Mouse (Mus musculus) liver, embryonic 14.5 days (tissue): ENCODE data around the gene Frmd8. TPM values are rescaled to one million over a fixed set of nuclear protein-coding genes. Genes with fewer than 3 reads are reported as not detected.

Experiments used
- ATAC-seq: fragments of 200-750 bp; cut with Nextera tagmentation; 2 replicates; pipeline ENCODE4 v1.8.0; 2017; ENCODE audit warnings: moderate number of reproducible peaks, mild to moderate bottlenecking, moderate library complexity; ENCODE audit not compliant: insufficient read depth
- DNase-seq, 3 experiments: peaks; one replicate each; pipeline ENCODE4 v3.0.0-alpha.2; 2012 to 2013; ENCODE audit warnings: low read depth in 3 of 3, low spot score in 3 of 3
- H3K27ac ChIP-seq: fragments of 300-500 bp; sonication (generic); 2 replicates; pipeline ENCODE4 v1.5.1; 2014; ENCODE audit warnings: moderate library complexity, mild to moderate bottlenecking, control low read depth, inconsistent platforms
- H3K27me3 ChIP-seq: fragments of 300-500 bp; sonication (generic); 2 replicates; pipeline ENCODE4 v1.6.1; 2014; ENCODE audit warnings: mild to moderate bottlenecking, low read length, moderate library complexity; ENCODE audit not compliant: control insufficient read depth, insufficient read depth
- H3K36me3 ChIP-seq: fragments of 300-500 bp; sonication (generic); replicated peaks from 2 replicates; pipeline ENCODE4 v1.6.1; 2014; ENCODE audit warnings: low read depth; ENCODE audit not compliant: control insufficient read depth, insufficient read depth
- H3K4me1 ChIP-seq, 2 experiments: fragments of 200-500 bp in 1 of 2; fragments of 300-500 bp in 1 of 2; sonication (generic) in 1 of 2; replicated peaks; 2 replicates each; pipeline ENCODE4 v1.6.1; 2012 to 2014; ENCODE audit warnings: antibody characterized with exemption in 1 of 2, inconsistent platforms in 1 of 2, low read length in 1 of 2; ENCODE audit not compliant: control insufficient read depth in 2 of 2, insufficient read depth in 2 of 2
- H3K4me2 ChIP-seq: fragments of 300-500 bp; sonication (generic); 2 replicates; pipeline ENCODE4 v1.6.1; 2014; ENCODE audit warnings: low read depth, mild to moderate bottlenecking, control low read depth, moderate library complexity
- H3K4me3 ChIP-seq, 2 experiments: fragments of 200-500 bp in 1 of 2; fragments of 300-500 bp in 1 of 2; sonication (generic) in 1 of 2; 2 replicates each; pipeline ENCODE4 v1.5.1; 2012 to 2014; ENCODE audit warnings: low read depth in 2 of 2, low read length in 2 of 2, mild to moderate bottlenecking in 2 of 2, control low read depth in 1 of 2, inconsistent platforms in 1 of 2, moderate library complexity in 1 of 2; ENCODE audit not compliant: insufficient read depth in 1 of 2
- H3K9ac ChIP-seq: fragments of 300-500 bp; sonication (generic); replicated peaks from 2 replicates; pipeline ENCODE4 v1.6.1; 2014; ENCODE audit warnings: mild to moderate bottlenecking, control low read depth, moderate library complexity
- H3K9me3 ChIP-seq: fragments of 300-500 bp; sonication (generic); 2 replicates; pipeline ENCODE4 v1.6.1; 2016; ENCODE audit warnings: low read length, mixed read lengths; ENCODE audit not compliant: control insufficient read depth
- CTCF ChIP-seq: IDR thresholded peaks from 2 replicates; pipeline ENCODE4 v1.5.1; 2016; ENCODE audit warnings: antibody characterized with exemption, low read depth, control low read depth
- EP300 ChIP-seq: IDR thresholded peaks from 2 replicates; pipeline ENCODE4 v1.6.1; 2016; ENCODE audit warnings: antibody characterized with exemption, low read depth
- WGBS: fragments of 180-500 bp; shearing (Covaris S2); extraction: QIAGEN DNeasy Blood & Tissue Kit; methylation state at CpG from one replicate; pipeline ENCODE4 v1.1.7; 2014; ENCODE audit not compliant: insufficient replicate concordance; 5-methylcytosine and 5-hydroxymethylcytosine counted together
- polyA plus RNA-seq, 2 experiments: library from polyadenylated mRNA; depleted of rRNA in 1 of 2; stranded (reverse) in 1 of 2; unstranded in 1 of 2; fragments of >200 nt; fragmentation: Nextera tagmentation in 1 of 2; extraction: Ambion mirVana in 1 of 2; gene quantifications; 2 replicates each; pipeline versions ENCODE4 v1.2.1 to v1.2.3; 2012 to 2014

The Frmd8 gene
- polyA plus RNA-seq, 2 experiments, result 6.6 to 6.7 TPM

DNA sequence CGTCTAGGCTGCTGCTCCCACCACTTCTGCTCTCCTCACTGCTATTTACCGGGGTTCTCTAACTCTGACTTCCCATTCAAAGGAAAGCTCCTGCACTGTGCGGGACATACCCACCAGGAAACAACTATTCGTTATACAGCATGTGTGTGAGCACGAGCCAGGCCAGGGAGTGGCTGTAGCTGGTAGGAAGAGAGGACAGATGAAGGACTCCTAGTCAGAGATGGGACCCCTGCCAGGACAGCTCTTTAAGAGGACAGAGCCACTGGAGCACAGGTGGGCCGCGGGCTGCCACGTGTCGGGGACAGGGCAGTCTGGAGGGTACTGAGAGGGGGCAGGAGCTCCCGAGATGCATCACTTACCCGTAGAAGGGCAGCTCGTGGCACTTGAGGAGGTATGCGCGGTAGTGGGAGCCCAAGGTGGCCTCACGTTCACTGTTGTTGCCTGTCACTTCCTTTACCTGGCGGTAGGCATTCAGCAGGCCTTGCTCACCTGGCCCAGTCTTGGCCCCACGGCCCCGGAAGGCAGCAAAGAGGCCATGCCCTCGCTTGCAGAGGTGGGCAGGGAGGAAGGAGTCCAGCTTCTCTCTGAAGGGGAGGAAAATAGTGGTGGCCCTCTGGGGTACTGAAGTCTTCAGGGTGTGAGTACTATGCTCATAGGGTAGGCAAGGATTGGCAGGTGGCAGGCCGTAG lies 10.2 kb downstream of the Frmd8 start:
- no peak overlapping the region for H3K27ac ChIP-seq
- H3K36me3 ChIP-seq, result peaks cover 14% of the 10 kb centered on the region
- no peaks in the 10 kb centered on the region for H3K9me3 ChIP-seq
- TF ChIP-seq CTCF, result no peak
- TF ChIP-seq EP300, result no peak
- no peak overlapping the region for H3K4me3 ChIP-seq
- no peaks in the 10 kb centered on the region for H3K27me3 ChIP-seq
- DNase-seq (no peak), ATAC-seq (no peak)
- 87% methylated on average over 20 of the region's 20 CpGs for WGBS
- H3K4me1 ChIP-seq, result no peaks in the 10 kb centered on the region
- no peak overlapping the region for H3K4me2 ChIP-seq
- no peak overlapping the region for H3K9ac ChIP-seq

DNA sequence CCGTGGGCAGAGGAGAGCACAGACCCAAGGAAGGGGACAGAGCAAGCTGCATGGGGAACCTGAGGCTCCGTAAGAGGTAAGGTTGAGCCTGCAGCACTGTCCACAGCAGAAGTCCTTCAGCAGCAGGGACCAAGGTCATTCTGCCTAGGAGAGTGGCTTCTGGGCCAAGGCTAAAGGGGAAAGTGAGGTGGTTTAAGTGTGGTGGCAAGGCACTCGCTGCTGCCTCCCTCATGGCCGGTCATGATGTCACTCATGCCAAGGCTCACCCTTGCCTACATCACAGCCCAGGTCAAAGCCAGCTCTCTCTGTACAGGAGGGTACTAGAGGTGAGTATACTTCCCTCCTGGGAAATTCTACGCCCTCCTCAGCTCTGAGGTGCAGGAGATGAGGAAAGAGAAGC lies 11.3 kb downstream of the Frmd8 start:
- no peaks in the 10 kb centered on the region for H3K9me3 ChIP-seq
- no peaks in the 10 kb centered on the region for H3K27me3 ChIP-seq
- H3K4me2 ChIP-seq, result no peak overlapping the region
- ATAC-seq (no peak), DNase-seq (no peak)
- no peak for TF ChIP-seq CTCF
- no peak for TF ChIP-seq EP300
- H3K27ac ChIP-seq, result no peak overlapping the region
- H3K9ac ChIP-seq, result no peak overlapping the region
- H3K4me1 ChIP-seq, result no peaks in the 10 kb centered on the region
- no peak overlapping the region for H3K4me3 ChIP-seq
- H3K36me3 ChIP-seq, result peaks cover 14% of the 10 kb centered on the region
- WGBS, result 89% methylated on average over 5 of the region's 5 CpGs

DNA sequence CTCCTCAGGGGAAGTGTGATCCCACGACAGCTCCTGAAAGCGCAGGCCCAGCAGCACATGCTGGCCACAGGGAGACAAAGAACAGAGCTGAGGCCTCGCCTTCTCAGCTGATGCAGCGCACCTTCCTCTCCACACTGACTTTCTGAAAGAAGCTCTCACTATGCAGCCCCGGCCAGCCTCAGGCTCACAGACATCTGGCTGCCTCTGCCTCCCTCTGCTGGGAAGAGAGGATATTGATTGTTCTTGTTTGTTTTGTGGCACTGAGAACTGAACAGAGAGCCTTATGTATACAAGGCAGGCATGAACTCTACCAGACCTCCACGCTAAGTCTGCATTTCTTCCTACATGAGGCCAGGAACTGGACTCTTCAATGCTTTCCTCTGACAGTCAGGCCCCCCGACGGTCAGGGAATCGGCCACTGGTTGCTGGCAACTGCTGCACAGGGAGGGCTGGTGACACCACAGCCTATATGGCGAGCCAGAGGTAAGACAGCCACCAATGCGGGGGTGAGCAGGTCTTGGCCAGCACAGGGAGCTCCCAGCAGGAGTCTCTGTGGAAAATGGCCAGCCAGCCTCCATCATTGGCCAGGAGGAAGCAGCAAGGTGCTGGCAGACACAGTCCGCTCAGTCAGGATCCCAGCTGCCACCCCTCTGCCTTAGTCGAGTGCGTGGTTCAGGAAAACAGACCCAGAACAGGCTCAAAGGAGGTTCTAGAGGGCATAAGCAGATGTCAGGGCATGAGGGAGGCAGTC lies 12.6 kb downstream of the Frmd8 start:
- Histone ChIP-seq H3K36me3 (peaks cover 14% of the 10 kb centered on the region), H3K4me2 (no peak overlapping the region), H3K9me3 (no peaks in the 10 kb centered on the region), H3K4me3 (no peak overlapping the region), H3K27ac (no peak overlapping the region), H3K27me3 (no peaks in the 10 kb centered on the region), H3K9ac (no peak overlapping the region), H3K4me1 (no peaks in the 10 kb centered on the region)
- TF ChIP-seq EP300 (no peak), CTCF (peak; percentile 34; the same call in 1 of the 2 replicates)
- DNase-seq, result no peak
- ATAC-seq, result no peak
- 86% methylated on average over 14 of the region's 14 CpGs for WGBS

DNA sequence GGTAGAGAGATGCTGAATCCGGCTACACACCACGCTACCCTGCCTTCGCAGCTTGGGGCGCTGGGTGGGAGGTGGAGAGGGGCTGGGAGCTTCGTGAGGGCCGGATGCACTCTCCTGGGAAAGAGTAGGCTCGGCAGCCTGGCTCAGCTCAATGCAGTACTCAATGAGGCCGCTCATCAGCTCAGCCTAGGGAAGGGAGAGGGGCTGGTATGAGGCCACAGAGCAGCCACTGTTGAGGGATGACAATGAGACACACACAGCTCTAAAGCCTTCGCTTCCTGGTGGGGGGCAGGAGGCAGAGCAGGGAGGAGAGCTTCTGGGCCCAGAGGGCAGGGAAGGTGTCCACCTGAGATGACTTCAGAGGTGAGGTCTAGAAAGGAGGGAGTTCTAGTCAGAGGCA lies 18.5 kb downstream of the Frmd8 start:
- Histone ChIP-seq H3K36me3 (peaks cover 6% of the 10 kb centered on the region), H3K4me3 (no peak overlapping the region), H3K9ac (no peak overlapping the region), H3K9me3 (no peaks in the 10 kb centered on the region), H3K27ac (no peak overlapping the region), H3K4me2 (no peak overlapping the region), H3K4me1 (peaks cover 4 to 5% of the 10 kb centered on the region in 2 experiments; a peak in 3 of 4 replicates), H3K27me3 (no peaks in the 10 kb centered on the region)
- TF ChIP-seq EP300, result no peak
- no peak for TF ChIP-seq CTCF
- DNase-seq (no peak), ATAC-seq (no peak)
- WGBS, result 75% methylated on average over 9 of the region's 9 CpGs

DNA sequence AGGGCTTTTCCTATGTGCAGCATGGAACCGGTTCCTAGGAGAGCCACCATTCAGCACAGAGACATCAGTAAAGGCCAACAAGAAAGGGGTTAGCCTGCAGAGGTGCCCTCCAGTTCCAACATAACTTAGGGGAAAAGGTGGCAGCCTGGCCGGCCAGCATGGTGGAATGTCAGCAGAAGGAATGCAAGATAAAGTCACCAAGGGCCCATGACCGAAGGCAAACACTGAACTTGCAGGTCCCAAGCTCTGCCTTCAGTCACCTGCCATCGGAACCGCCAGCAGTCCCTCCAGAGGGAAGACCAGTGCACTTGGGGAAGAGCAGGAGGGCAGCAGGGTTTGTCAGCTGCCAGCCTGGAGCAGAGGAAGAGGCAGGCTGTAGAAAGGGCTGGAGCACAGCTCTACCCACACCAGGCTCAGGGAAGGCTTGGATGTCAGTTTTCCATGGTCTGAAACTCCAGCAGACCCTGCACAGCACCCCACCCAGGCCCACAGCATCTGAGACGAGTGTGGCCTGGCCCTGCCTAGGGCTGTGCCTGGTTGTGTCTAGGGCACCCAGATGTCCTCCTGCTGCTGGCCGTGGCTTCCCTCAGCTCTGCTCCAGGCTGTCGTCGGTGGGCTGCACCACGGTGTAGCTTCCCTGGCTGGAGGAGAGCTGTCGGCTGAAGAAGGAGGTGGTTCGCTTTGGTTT lies 22.9 kb downstream of the Frmd8 start:
- no peaks in the 10 kb centered on the region for H3K9me3 ChIP-seq
- H3K4me3 ChIP-seq, result no peak overlapping the region
- H3K27me3 ChIP-seq, result no peaks in the 10 kb centered on the region
- peak overlapping the region; percentile 35; the same call in 1 of the 2 replicates for H3K9ac ChIP-seq
- WGBS, result 73% methylated on average over 12 of the region's 12 CpGs
- no peak overlapping the region for H3K4me2 ChIP-seq
- DNase-seq (no peak), ATAC-seq (no peak)
- no peak for TF ChIP-seq EP300
- TF ChIP-seq CTCF, result no peak
- H3K4me1 ChIP-seq, result peaks cover 37 to 39% of the 10 kb centered on the region in 2 experiments
- H3K27ac ChIP-seq, result no peak overlapping the region
- H3K36me3 ChIP-seq, result no peaks in the 10 kb centered on the region
